Mouse (Mus musculus): ENCODE data around the gene Gm13124. TPM values are rescaled to one million over a fixed set of nuclear protein-coding genes. Genes with fewer than 3 reads are reported as not detected.
"Not testable (repeated sequence)": the region's sequence is repeated elsewhere in the genome, so short reads cannot be mapped to it uniquely, and the experiment has no call there.

Gm13124 gene
- polyA plus RNA-seq, 1 experiment, result not detected

DNA sequence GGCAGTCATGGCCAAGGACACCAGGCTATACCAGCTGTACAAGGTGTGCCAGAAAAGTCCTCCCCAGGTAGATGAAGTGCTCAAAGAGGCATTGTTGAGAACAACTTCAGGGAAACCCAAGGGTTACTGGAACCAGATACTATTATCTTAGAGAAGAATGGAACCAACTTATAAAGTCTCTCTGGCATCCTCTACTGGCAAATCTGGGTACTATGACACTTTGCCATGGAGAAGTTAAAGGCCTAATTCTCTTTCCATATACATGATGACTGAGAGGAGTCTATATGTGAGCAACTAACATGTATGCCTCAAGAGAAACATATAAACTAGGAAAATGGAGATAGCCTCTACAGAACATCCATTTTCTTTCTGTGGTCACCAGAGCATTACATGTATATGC, 13.8 kb downstream of the Gm13124 start:
- no peaks in the 10 kb centered on the region for H3K4me1 ChIP-seq (ENCODE audit: control insufficient read depth, insufficient read depth, low read length)
- H3K36me3 ChIP-seq (ENCODE audit: control insufficient read depth, insufficient read depth, low read length), result no peaks in the 10 kb centered on the region
- TF ChIP-seq CTCF (conservative IDR thresholded peaks at IDR 0.05; ENCODE audit: insufficient read depth, insufficient read length, low read depth, low read length) (no peak), POLR2A (IDR thresholded peaks at IDR 0.05; ENCODE audit: low read depth, low read length) (no peak)
- no peak overlapping the region for H3K27ac ChIP-seq (ENCODE audit: insufficient read depth, low read depth, low read length)
- no peak for DNase-seq
- H3K4me3 ChIP-seq (ENCODE audit: insufficient read depth, low read depth, low read length), result no peak overlapping the region
- no peaks in the 10 kb centered on the region for H3K27me3 ChIP-seq (replicated peaks; ENCODE audit: control insufficient read depth, insufficient read depth, low read length)

DNA sequence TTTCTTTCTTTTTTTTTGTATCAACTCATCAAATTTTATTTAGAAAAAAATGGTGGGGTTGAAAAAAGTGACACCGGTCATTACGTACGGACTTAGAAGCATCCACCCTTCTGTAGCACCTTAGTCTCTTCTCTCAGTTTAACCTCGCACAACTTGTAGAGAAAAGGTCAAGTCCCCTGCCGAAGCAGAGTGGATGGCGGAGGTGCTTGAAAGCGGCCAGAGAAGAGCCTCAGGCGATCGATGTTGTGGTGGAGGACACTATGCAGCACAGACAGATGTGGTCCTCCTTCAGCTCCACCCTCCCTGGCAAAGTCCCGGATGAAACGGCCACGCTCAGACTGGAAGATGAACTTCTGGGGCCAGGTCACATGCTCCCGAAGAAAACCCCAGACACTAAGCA, 19.6 kb downstream of the Gm13124 start:
- not testable (repeated sequence) for DNase-seq; H3K27ac ChIP-seq (ENCODE audit: insufficient read depth, low read depth, low read length); H3K27me3 ChIP-seq (replicated peaks; ENCODE audit: control insufficient read depth, insufficient read depth, low read length); H3K4me3 ChIP-seq (ENCODE audit: insufficient read depth, low read depth, low read length); H3K4me1 ChIP-seq (ENCODE audit: control insufficient read depth, insufficient read depth, low read length); H3K36me3 ChIP-seq (ENCODE audit: control insufficient read depth, insufficient read depth, low read length)
- 94% methylated on average over 13 of the region's 13 CpGs for WGBS

GRCm38 (mm10) chr4:144544689-144545088, 20.2 kb downstream of the Gm13124 start:
- TF ChIP-seq POLR2A (IDR thresholded peaks at IDR 0.05; ENCODE audit: low read depth, low read length), result no peak
- TF ChIP-seq CTCF (conservative IDR thresholded peaks at IDR 0.05; ENCODE audit: insufficient read depth, insufficient read length, low read depth, low read length), result no peak
- Histone ChIP-seq H3K4me3 (ENCODE audit: insufficient read depth, low read depth, low read length) (no peak overlapping the region), H3K4me1 (ENCODE audit: control insufficient read depth, insufficient read depth, low read length) (no peaks in the 10 kb centered on the region), H3K27ac (ENCODE audit: insufficient read depth, low read depth, low read length) (no peak overlapping the region), H3K27me3 (replicated peaks; ENCODE audit: control insufficient read depth, insufficient read depth, low read length) (no peaks in the 10 kb centered on the region), H3K36me3 (ENCODE audit: control insufficient read depth, insufficient read depth, low read length) (no peaks in the 10 kb centered on the region)
- 78% methylated on average over 1 of the region's 1 CpGs for WGBS
- no peak for DNase-seq

DNA sequence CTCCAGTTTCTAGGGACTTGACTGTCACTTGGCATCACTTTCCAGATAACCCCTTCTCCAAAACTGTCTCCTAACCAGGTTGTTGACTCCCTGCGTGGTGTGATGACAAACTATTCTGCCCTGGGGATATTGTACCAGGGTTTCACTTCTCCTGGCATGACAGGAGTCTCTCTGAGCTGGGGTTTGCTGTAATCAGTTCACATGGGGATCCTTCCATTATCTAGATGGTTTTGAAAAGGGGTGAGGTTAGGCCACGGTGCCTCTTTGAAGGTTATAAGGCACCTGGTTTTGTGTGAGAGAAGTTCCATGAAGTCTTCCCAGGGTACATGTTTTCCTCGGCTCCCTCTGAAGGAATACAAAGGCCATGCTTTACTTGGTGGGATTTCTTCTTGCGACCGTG, 45.4 kb downstream of the Gm13124 start, which contains the start of gene 9430007A20Rik:
9430007A20Rik (plus strand) TSS at position 301 of the 400 bp plus-strand sequence.
- Histone ChIP-seq H3K27ac (ENCODE audit: insufficient read depth, low read depth, low read length) (no peak within 1 kb of the TSS), H3K4me1 (ENCODE audit: control insufficient read depth, insufficient read depth, low read length) (no peaks in the 10 kb centered on the region), H3K27me3 (replicated peaks; ENCODE audit: control insufficient read depth, insufficient read depth, low read length) (no peaks in the 10 kb centered on the region), H3K36me3 (ENCODE audit: control insufficient read depth, insufficient read depth, low read length) (no peaks in the 10 kb centered on the region), H3K4me3 (ENCODE audit: insufficient read depth, low read depth, low read length) (no peak within 1 kb of the TSS)
- 75% methylated on average over 5 of the region's 5 CpGs for WGBS
- no peak for DNase-seq
- no peak for TF ChIP-seq POLR2A (IDR thresholded peaks at IDR 0.05; ENCODE audit: low read depth, low read length)
- no peak for TF ChIP-seq CTCF (conservative IDR thresholded peaks at IDR 0.05; ENCODE audit: insufficient read depth, insufficient read length, low read depth, low read length)

DNA sequence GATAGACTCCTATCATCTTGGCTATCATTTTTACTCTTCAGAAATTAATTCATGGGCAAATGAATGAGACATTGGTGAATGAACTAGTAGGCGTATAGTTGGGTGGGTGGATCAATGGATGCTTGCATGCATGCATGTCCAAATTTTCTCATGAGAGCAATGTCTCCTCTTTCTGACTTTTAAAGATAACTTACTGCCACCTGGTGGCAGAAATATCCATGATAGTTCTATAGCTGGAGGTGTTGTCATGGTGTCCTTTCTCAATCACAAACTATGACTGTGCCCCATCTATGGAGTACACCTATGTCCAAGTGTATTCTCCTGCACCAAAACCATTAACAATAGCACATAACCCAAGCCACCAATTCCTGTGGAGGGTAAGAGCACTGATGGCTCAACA, 58.4 kb downstream of the Gm13124 start:
- no peaks in the 10 kb centered on the region for H3K27me3 ChIP-seq (replicated peaks; ENCODE audit: control insufficient read depth, insufficient read depth, low read length)
- no peaks in the 10 kb centered on the region for H3K4me1 ChIP-seq (ENCODE audit: control insufficient read depth, insufficient read depth, low read length)
- no peak overlapping the region for H3K27ac ChIP-seq (ENCODE audit: insufficient read depth, low read depth, low read length)
- H3K4me3 ChIP-seq (ENCODE audit: insufficient read depth, low read depth, low read length), result no peak overlapping the region
- no peaks in the 10 kb centered on the region for H3K36me3 ChIP-seq (ENCODE audit: control insufficient read depth, insufficient read depth, low read length)
- WGBS, result 78% methylated on average over 1 of the region's 1 CpGs
- TF ChIP-seq CTCF (conservative IDR thresholded peaks at IDR 0.05; ENCODE audit: insufficient read depth, insufficient read length, low read depth, low read length) (no peak), POLR2A (IDR thresholded peaks at IDR 0.05; ENCODE audit: low read depth, low read length) (no peak)
- DNase-seq, result peak; percentile 0

Other genes starting within 250 kb of the Gm13124 start
- gene Gm13128, start 234.9 kb downstream of the Gm13124 start, polyA plus RNA-seq (2012; rRNA removed), result not detected in 2 replicates
- gene Gm13119, start 207.2 kb downstream of the Gm13124 start, polyA plus RNA-seq (2012; rRNA removed), result not detected in 2 replicates
- gene Pramef20, start 187.2 kb downstream of the Gm13124 start, polyA plus RNA-seq (2012; rRNA removed), result not detected in 2 replicates
- 0.22 and 0.23 TPM in 2 replicates for gene Pramef12, start 156.7 kb downstream of the Gm13124 start, polyA plus RNA-seq (2012; rRNA removed)
- gene 1700012P22Rik, start 126.4 kb downstream of the Gm13124 start, polyA plus RNA-seq (2012; rRNA removed), result not detected in 2 replicates
- gene Gm9944, start 111.8 kb downstream of the Gm13124 start, polyA plus RNA-seq (2012; rRNA removed), result not detected in 2 replicates
- gene Aadacl3, start 101.4 kb downstream of the Gm13124 start, polyA plus RNA-seq (2012; rRNA removed), result not detected in 2 replicates
- not detected in 2 replicates for gene 9430007A20Rik, start 45.3 kb downstream of the Gm13124 start, polyA plus RNA-seq (2012; rRNA removed)
- not detected in 2 replicates for gene Aadacl4, start 48.6 kb upstream of the Gm13124 start, polyA plus RNA-seq (2012; rRNA removed)
- not detected in 2 replicates for gene Gm436, start 121.2 kb upstream of the Gm13124 start, polyA plus RNA-seq (2012; rRNA removed)
- gene Gm13178, start 156.3 kb upstream of the Gm13124 start, polyA plus RNA-seq (2012; rRNA removed), result not detected in 2 replicates
- not detected in 2 replicates for gene Gm438, start 221.4 kb upstream of the Gm13124 start, polyA plus RNA-seq (2012; rRNA removed)